Mouse (Mus musculus) forebrain, embryonic 15.5 days (tissue): Measurements from ENCODE around the gene Timmdc1. TPM values are rescaled to one million over a fixed set of nuclear protein-coding genes. Genes with fewer than 3 reads are reported as not detected.

Experiments used
- ATAC-seq: fragments of 200-750 bp; cut with Nextera tagmentation; replicated peaks from 2 replicates; pipeline ENCODE4 v1.8.0; 2017; ENCODE audit warnings: mild to moderate bottlenecking, moderate TSS enrichment, moderate library complexity
- H3K27ac ChIP-seq: fragments of 300-500 bp; sonication (generic); replicated peaks from 2 replicates; pipeline ENCODE4 v1.5.1; 2015; ENCODE audit warnings: mild to moderate bottlenecking, inconsistent platforms
- H3K27me3 ChIP-seq: fragments of 300-500 bp; sonication (generic); 2 replicates; pipeline ENCODE4 v1.6.1; 2015; ENCODE audit warnings: inconsistent platforms
- H3K36me3 ChIP-seq: fragments of 300-500 bp; sonication (generic); 2 replicates; pipeline ENCODE4 v1.6.1; 2015; ENCODE audit warnings: mild to moderate bottlenecking, inconsistent platforms
- H3K4me1 ChIP-seq: fragments of 300-500 bp; sonication (generic); 2 replicates; pipeline ENCODE4 v1.6.1; 2015; ENCODE audit warnings: inconsistent platforms
- H3K4me2 ChIP-seq: fragments of 300-500 bp; sonication (generic); replicated peaks from 2 replicates; pipeline ENCODE4 v1.6.1; 2015; ENCODE audit warnings: mild to moderate bottlenecking, inconsistent platforms
- H3K4me3 ChIP-seq: fragments of 300-500 bp; sonication (generic); 2 replicates; pipeline ENCODE4 v1.5.1; 2015; ENCODE audit warnings: mild to moderate bottlenecking, inconsistent platforms
- H3K9ac ChIP-seq: fragments of 300-500 bp; sonication (generic); replicated peaks from 2 replicates; pipeline ENCODE4 v1.6.1; 2015; ENCODE audit warnings: mild to moderate bottlenecking, inconsistent platforms
- H3K9me3 ChIP-seq: fragments of 300-500 bp; sonication (generic); 2 replicates; pipeline ENCODE4 v1.6.1; 2016; ENCODE audit warnings: inconsistent platforms
- WGBS: fragments of 180-500 bp; shearing (Covaris S2); methylation state at CpG from one replicate; pipeline ENCODE4 v1.1.7; 2015; ENCODE audit warnings: mixed read lengths; 5-methylcytosine and 5-hydroxymethylcytosine counted together
- polyA plus RNA-seq: library from polyadenylated mRNA; unstranded; fragments of >200 nt; fragmentation: Nextera tagmentation; extraction: Ambion mirVana; gene quantifications from 2 replicates; pipeline ENCODE4 v1.2.1, GENCODE M21; 2015

The Timmdc1 gene
- polyA plus RNA-seq, 1 experiment from 2014 or later: 39.3 TPM

DNA sequence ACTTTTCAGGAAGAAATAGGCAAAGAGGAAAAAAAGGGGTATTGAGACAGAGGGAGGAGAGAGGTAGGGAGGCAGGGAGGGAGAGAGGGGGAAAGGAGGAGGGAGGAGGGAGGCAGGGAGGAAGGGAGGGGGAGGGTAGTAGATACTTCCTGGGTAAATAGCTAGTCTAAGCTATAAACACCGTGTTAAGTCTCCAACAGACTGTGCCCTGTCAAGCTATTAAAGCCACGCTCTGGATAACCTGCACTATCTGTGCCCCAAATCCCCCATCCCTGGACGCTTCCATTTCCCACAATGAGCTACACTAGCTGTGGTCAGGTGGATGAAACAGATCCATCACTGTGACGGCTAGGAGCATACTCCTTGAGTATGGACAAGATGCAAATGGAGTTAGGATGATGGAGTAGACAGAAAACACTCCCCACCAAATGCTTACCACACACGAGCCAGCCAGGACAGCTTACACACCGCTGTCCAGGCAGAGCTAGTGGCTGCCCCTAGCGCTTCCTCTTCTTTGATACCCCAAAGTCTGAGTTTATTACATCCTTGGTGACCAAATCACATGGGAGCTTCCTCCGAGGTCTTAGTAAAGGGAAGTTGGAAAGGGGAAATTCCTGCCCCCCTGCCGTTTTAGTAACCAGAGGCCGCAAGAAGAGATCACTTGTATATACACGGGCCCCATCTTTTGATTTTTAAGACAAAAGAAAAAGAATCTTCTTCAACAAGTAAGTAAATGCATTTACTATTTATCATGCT, 65.5 kb downstream of the Timmdc1 start:
- H3K27ac ChIP-seq: no peak overlapping the region
- H3K27me3 ChIP-seq: no peaks in the 10 kb centered on the region
- 69% methylated on average over 11 of the region's 11 CpGs for whole genome bisulfite sequencing
- H3K4me1 ChIP-seq: peaks cover 3% of the 10 kb centered on the region; the same call in 1 of the 2 replicates
- H3K36me3 ChIP-seq: no peaks in the 10 kb centered on the region
- no peak for ATAC-seq
- H3K4me3 ChIP-seq: no peak overlapping the region
- H3K9me3 ChIP-seq: no peaks in the 10 kb centered on the region
- no peak overlapping the region for H3K9ac ChIP-seq
- H3K4me2 ChIP-seq: no peak overlapping the region

- H3K36me3 ChIP-seq: no peaks in the 10 kb centered on the region
- no peak within 1 kb of the TSS for H3K27ac ChIP-seq
- no peak within 1 kb of the TSS for H3K4me3 ChIP-seq
- 73% methylated on average over 17 of the region's 17 CpGs for whole genome bisulfite sequencing
- H3K4me1 ChIP-seq: peaks cover 13% of the 10 kb centered on the region
- no peak for ATAC-seq
- no peak within 1 kb of the TSS for H3K9ac ChIP-seq
- H3K9me3 ChIP-seq: no peaks in the 10 kb centered on the region
- no peaks in the 10 kb centered on the region for H3K27me3 ChIP-seq
- no peak within 1 kb of the TSS for H3K4me2 ChIP-seq
These were observed 66.7 kb downstream of the Timmdc1 start, which contains the start of gene Cd80 for GRCm38 (mm10) chr16:38455511-38456418. Cd80 (plus strand) TSS chr16:38455561.

DNA sequence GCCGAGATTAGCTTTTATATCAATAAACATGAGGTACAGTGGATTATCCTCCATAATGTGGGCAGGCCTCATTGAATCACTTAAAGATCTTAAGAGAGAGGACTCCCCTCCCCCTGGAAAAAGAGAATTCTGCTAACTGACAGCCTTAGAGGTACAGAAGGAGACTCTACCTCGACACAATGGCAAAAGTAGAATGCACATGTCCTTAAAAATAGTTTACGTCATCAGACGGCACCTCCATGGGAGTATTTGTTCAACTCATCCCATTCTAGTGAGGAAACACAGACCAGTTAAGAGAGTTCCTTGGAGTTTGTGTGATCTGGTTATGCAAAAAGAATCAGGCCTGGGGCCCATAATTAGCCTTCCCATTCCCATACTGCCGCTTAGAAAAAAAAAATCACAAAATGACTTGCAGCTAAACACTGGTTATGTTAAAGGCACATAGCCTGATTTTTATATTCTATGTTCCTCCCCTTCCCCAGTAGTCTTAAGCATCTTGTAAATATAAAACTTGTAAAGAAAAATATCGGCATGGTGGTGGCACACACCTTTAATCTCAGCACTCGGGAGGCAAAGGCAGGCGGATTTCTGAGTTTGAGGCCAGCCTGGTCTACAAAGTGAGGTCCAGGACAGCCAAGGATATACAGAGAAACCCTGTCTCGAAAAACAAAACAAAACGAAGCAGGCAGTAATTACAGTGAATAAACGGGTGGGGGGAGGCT, 67.8 kb downstream of the Timmdc1 start:
- Histone ChIP-seq H3K9me3 (no peaks in the 10 kb centered on the region), H3K27me3 (no peaks in the 10 kb centered on the region), H3K9ac (no peak overlapping the region), H3K36me3 (peaks cover 6% of the 10 kb centered on the region), H3K4me1 (peaks cover 13% of the 10 kb centered on the region), H3K27ac (no peak overlapping the region), H3K4me3 (no peak overlapping the region), H3K4me2 (no peak overlapping the region)
- 78% methylated on average over 11 of the region's 11 CpGs for WGBS
- no peak for ATAC-seq

- 93% methylated on average over 4 of the region's 4 CpGs for WGBS
- Histone ChIP-seq H3K9me3 (no peaks in the 10 kb centered on the region), H3K4me3 (no peak overlapping the region), H3K36me3 (peaks cover 6% of the 10 kb centered on the region), H3K27me3 (no peaks in the 10 kb centered on the region), H3K4me2 (no peak overlapping the region), H3K9ac (no peak overlapping the region), H3K4me1 (peaks cover 13% of the 10 kb centered on the region), H3K27ac (no peak overlapping the region)
- ATAC-seq: no peak
These were observed 68.5 kb downstream of the Timmdc1 start for GRCm38 (mm10) chr16:38453952-38454351.

DNA sequence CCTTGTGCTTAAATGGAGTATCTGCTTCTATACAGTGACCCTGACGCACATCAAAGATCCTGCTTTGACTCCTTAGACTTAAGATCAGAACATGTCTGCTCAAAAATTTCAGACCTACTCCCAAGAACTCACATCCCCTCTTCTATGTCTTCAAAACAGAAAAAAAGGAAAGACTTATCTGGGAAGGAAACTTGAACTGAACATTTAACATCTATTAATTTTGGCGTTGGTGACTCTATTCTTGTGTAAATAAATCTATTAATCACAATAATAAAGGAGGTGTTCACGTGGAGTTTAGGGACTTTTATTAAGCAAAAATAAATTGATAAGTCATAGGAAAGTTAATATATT, 69.3 kb downstream of the Timmdc1 start:
- H3K27ac ChIP-seq: peak overlapping the region; percentile 87
- ATAC-seq: no peak
- H3K4me3 ChIP-seq: peak overlapping the region; percentile 96
- H3K27me3 ChIP-seq: no peaks in the 10 kb centered on the region
- H3K9ac ChIP-seq: peak overlapping the region; percentile 98
- peaks cover 13% of the 10 kb centered on the region for H3K4me1 ChIP-seq
- 21% methylated on average over 3 of the region's 3 CpGs for WGBS
- H3K4me2 ChIP-seq: peak overlapping the region; percentile 77
- no peaks in the 10 kb centered on the region for H3K9me3 ChIP-seq
- H3K36me3 ChIP-seq: peaks cover 10% of the 10 kb centered on the region

DNA sequence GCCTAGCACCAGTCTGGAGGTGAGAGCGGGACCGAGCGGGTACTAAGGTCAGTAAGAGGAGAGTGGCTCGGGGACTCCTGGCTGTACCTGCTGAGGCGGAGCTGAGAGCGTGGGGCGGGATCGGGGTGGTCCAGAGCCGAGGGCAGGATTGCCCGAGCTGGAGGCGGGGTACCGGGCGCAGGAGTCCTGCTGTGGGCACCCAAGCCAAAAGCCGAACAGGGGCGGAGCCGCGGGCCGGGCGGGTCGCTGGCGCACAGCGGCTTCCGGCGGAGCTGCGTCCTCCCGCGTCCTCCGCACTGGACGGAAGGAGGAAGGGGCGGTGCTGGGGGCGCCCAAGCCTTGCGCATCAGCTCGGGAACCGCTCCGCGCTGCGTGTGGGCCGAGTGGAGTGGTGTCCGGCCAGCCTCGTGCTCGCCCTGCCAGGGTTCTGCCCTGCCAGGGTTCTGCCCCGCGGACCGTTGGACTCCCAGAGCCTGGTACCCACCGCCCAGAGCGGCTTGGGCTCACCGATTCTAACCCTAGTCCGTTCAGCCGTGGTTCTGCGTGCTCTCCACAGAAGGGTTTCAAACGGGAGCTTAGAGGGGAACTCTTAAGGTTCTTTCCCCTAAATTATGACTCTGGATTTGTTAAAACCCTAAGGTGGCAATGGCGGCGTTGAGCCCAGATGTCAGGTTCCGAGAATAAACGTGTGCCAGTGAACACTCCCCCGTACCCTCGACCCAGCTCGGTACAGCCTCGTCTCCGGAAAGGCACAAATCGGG, 69.8 kb downstream of the Timmdc1 start, which contains the start of gene Adprh:
Gene Adprh (minus strand): TSS at position 262 of the 761 bp plus-strand sequence.
- WGBS: 2% methylated on average over 52 of the region's 61 CpGs
- no peaks in the 10 kb centered on the region for H3K27me3 ChIP-seq
- peak; percentile 98 for ATAC-seq
- peaks cover 13% of the 10 kb centered on the region for H3K4me1 ChIP-seq
- H3K27ac ChIP-seq: peak within 1 kb of the TSS; percentile 87
- peaks cover 13% of the 10 kb centered on the region for H3K36me3 ChIP-seq
- peak within 1 kb of the TSS; percentile 77 for H3K4me2 ChIP-seq
- no peaks in the 10 kb centered on the region for H3K9me3 ChIP-seq
- peak within 1 kb of the TSS; percentile 96 for H3K4me3 ChIP-seq
- peak within 1 kb of the TSS; percentile 98 for H3K9ac ChIP-seq

- Histone ChIP-seq H3K4me2 (peak overlapping the region; percentile 77), H3K9ac (peak overlapping the region; percentile 98), H3K4me1 (peaks cover 13% of the 10 kb centered on the region), H3K36me3 (peaks cover 22% of the 10 kb centered on the region), H3K9me3 (no peaks in the 10 kb centered on the region), H3K4me3 (peak overlapping the region; percentile 96), H3K27ac (peak overlapping the region; percentile 87), H3K27me3 (no peaks in the 10 kb centered on the region)
- no peak; the same call in 1 of the 2 replicates for ATAC-seq
- 43% methylated on average over 12 of the region's 12 CpGs for WGBS
These were observed 70.8 kb downstream of the Timmdc1 start for GRCm38 (mm10) chr16:38451421-38452205.

- Histone ChIP-seq H3K9me3 (no peaks in the 10 kb centered on the region), H3K4me1 (peaks cover 13% of the 10 kb centered on the region), H3K27ac (no peak overlapping the region), H3K36me3 (peaks cover 31% of the 10 kb centered on the region), H3K4me2 (no peak overlapping the region), H3K9ac (no peak overlapping the region), H3K27me3 (no peaks in the 10 kb centered on the region), H3K4me3 (no peak overlapping the region)
- WGBS: 94% methylated on average over 7 of the region's 7 CpGs
- ATAC-seq: no peak
These were observed 71.8 kb downstream of the Timmdc1 start for GRCm38 (mm10) chr16:38450707-38451106.

DNA sequence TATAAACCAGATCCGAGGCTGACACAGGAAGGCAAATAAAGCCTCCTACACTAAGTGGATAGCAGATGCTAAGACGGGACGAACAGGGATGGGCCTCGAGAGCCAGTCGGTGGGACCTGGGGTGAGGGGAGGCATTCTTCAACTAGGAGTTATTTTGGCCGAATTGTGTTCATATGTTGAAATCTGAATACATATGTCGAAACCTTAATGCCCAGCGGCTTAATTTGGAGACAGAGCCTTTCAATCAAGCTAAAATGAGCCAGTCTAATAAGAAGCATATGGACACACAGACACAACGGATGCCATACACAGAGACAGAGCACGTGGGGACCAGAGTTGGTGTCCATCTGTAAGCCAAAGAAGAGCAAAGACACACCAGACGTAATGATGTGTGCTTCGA, 74.0 kb downstream of the Timmdc1 start:
- Histone ChIP-seq H3K36me3 (peaks cover 52% of the 10 kb centered on the region), H3K4me2 (no peak overlapping the region), H3K27ac (no peak overlapping the region), H3K9ac (no peak overlapping the region), H3K9me3 (no peaks in the 10 kb centered on the region), H3K27me3 (no peaks in the 10 kb centered on the region), H3K4me1 (peaks cover 13% of the 10 kb centered on the region), H3K4me3 (no peak overlapping the region)
- no peak for ATAC-seq
- 93% methylated on average over 12 of the region's 12 CpGs for WGBS
